Mouse (Mus musculus): ENCODE results near the gene Ncam1. TPM values are rescaled to one million over a fixed set of nuclear protein-coding genes. Genes with fewer than 3 reads are reported as not detected.

Gene Ncam1
- total and polyA plus RNA-seq, 2 experiments from 2014 or later: 517 to 524 TPM

GRCm38 (mm10) chr9:49738546-49738945 lies 60.2 kb downstream of the Ncam1 start:
- H3K36me3 ChIP-seq (ENCODE audit: insufficient read depth): no peaks in the 10 kb centered on the region
- peak; percentile 53; the same call in 1 of the 2 replicates for ATAC-seq
- no peak overlapping the region for H3K4me3 ChIP-seq (ENCODE audit: low read depth, low read length)
- no peaks in the 10 kb centered on the region for H3K9me3 ChIP-seq (ENCODE audit: low read length)
- H3K27me3 ChIP-seq (ENCODE audit: insufficient read depth, low read length): no peaks in the 10 kb centered on the region
- H3K9ac ChIP-seq: no peak overlapping the region
- no peak for DNase-seq
- TF ChIP-seq CTCF (IDR thresholded peaks at IDR 0.05; ENCODE audit: low read depth): no peak
- H3K4me1 ChIP-seq (ENCODE audit: insufficient read depth): no peaks in the 10 kb centered on the region
- no peak overlapping the region for H3K27ac ChIP-seq (ENCODE audit: low read depth, low read length)
- 18% methylated on average over 1 of the region's 1 CpGs for WGBS
- no peak overlapping the region for H3K4me2 ChIP-seq (ENCODE audit: low read depth)

- Histone ChIP-seq H3K9me3 (ENCODE audit: low read length) (no peaks in the 10 kb centered on the region), H3K4me2 (ENCODE audit: low read depth) (no peak overlapping the region), H3K4me1 (ENCODE audit: insufficient read depth) (no peaks in the 10 kb centered on the region), H3K4me3 (ENCODE audit: low read depth, low read length) (no peak overlapping the region), H3K27ac (ENCODE audit: low read depth, low read length) (no peak overlapping the region), H3K36me3 (ENCODE audit: insufficient read depth) (no peaks in the 10 kb centered on the region), H3K9ac (no peak overlapping the region), H3K27me3 (ENCODE audit: insufficient read depth, low read length) (no peaks in the 10 kb centered on the region)
- no peak for TF ChIP-seq CTCF (IDR thresholded peaks at IDR 0.05; ENCODE audit: low read depth)
- DNase-seq (no peak), ATAC-seq (no peak)
- WGBS: 81% methylated on average over 6 of the region's 6 CpGs
Observed at GRCm38 (mm10) chr9:49737166-49737565, 61.6 kb downstream of the Ncam1 start.

GRCm38 (mm10) chr9:49734348-49735007 lies 64.2 kb downstream of the Ncam1 start:
- no peak overlapping the region for H3K27ac ChIP-seq (ENCODE audit: low read depth, low read length)

DNA sequence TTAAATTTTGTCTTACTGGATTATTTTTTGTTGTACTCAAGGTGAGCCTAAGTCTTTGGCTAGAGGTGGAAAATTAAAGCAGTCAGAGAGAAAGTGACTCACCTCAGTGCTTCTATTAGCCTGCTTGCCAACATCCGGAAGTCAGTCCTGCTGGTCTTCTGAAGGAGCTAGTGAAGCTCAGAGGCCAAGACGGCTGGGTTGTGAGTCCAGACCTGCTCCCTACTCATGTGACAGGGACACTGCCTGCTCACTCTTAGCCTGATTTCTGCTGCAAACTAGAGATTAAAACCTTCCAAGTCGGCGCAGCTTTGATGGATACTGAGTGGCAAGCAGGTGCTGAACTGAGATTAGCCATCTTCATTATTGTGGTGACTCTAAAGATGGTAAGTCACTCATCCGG lies 65.0 kb downstream of the Ncam1 start:
- H3K4me3 ChIP-seq (ENCODE audit: low read depth, low read length): no peak overlapping the region
- H3K9ac ChIP-seq: no peak overlapping the region
- no peaks in the 10 kb centered on the region for H3K9me3 ChIP-seq (ENCODE audit: low read length)
- no peaks in the 10 kb centered on the region for H3K27me3 ChIP-seq (ENCODE audit: insufficient read depth, low read length)
- DNase-seq (no peak), ATAC-seq (no peak)
- TF ChIP-seq CTCF (IDR thresholded peaks at IDR 0.05; ENCODE audit: low read depth): no peak
- 0 out of 2 replicates have a peak, but pooled peaks cover 5% of the 10 kb centered on the region for H3K4me1 ChIP-seq (ENCODE audit: insufficient read depth)
- no peaks in the 10 kb centered on the region for H3K36me3 ChIP-seq (ENCODE audit: insufficient read depth)
- no peak overlapping the region for H3K4me2 ChIP-seq (ENCODE audit: low read depth)
- 89% methylated on average over 5 of the region's 5 CpGs for WGBS
- no peak overlapping the region for H3K27ac ChIP-seq (ENCODE audit: low read depth, low read length)

More at GRCm38 (mm10) chr9:49734348-49735007, 64.2 kb downstream of the Ncam1 start:
- Histone ChIP-seq H3K4me3 (ENCODE audit: low read depth, low read length) (no peak overlapping the region), H3K4me2 (ENCODE audit: low read depth) (no peak overlapping the region), H3K9ac (no peak overlapping the region), H3K9me3 (ENCODE audit: low read length) (no peaks in the 10 kb centered on the region), H3K36me3 (ENCODE audit: insufficient read depth) (no peaks in the 10 kb centered on the region), H3K27me3 (ENCODE audit: insufficient read depth, low read length) (no peaks in the 10 kb centered on the region), H3K4me1 (ENCODE audit: insufficient read depth) (0 out of 2 replicates have a peak, but pooled peaks cover 2% of the 10 kb centered on the region)
- TF ChIP-seq CTCF (IDR thresholded peaks at IDR 0.05; ENCODE audit: low read depth): no peak
- WGBS: 88% methylated on average over 7 of the region's 7 CpGs
- ATAC-seq: no peak
- no peak for DNase-seq

DNA sequence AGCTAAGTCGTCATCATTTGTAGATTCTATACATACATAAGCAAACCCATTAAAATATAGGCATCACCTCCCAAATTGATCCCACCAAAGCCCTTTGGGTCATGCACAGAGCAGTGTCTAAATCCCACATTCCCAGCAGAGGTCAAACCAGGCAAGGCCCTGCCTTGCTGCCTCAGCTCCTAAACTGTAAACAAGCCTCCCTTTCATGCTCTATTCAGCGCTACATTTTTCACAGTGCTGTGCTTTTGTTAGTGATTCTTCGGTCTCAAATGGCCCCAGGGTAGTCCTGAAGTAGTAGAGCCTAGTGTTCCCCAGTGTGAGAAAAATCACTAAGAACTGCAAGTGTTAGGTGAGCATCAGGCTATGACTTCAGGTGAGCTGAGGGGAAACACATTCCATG lies 69.2 kb downstream of the Ncam1 start:
- H3K4me3 ChIP-seq (ENCODE audit: low read depth, low read length): no peak overlapping the region
- H3K4me1 ChIP-seq (ENCODE audit: insufficient read depth): peaks cover 13% of the 10 kb centered on the region; the same call in 1 of the 2 replicates
- no peak overlapping the region for H3K27ac ChIP-seq (ENCODE audit: low read depth, low read length)
- no peaks in the 10 kb centered on the region for H3K27me3 ChIP-seq (ENCODE audit: insufficient read depth, low read length)
- 45% methylated on average over 3 of the region's 3 CpGs for WGBS
- no peak overlapping the region for H3K9ac ChIP-seq
- no peaks in the 10 kb centered on the region for H3K36me3 ChIP-seq (ENCODE audit: insufficient read depth)
- ATAC-seq (no peak), DNase-seq (no peak)
- H3K4me2 ChIP-seq (ENCODE audit: low read depth): no peak overlapping the region
- no peaks in the 10 kb centered on the region for H3K9me3 ChIP-seq (ENCODE audit: low read length)
- TF ChIP-seq CTCF (IDR thresholded peaks at IDR 0.05; ENCODE audit: low read depth): no peak

- no peak overlapping the region for H3K9ac ChIP-seq
- H3K4me2 ChIP-seq (ENCODE audit: low read depth): 0 out of 2 replicates have a peak overlapping the region, but pooled peaks have one; percentile 11
- no peak for TF ChIP-seq CTCF (IDR thresholded peaks at IDR 0.05; ENCODE audit: low read depth)
- ATAC-seq (peak; percentile 62), DNase-seq (peak; percentile 35)
- peaks cover 13% of the 10 kb centered on the region; the same call in 1 of the 2 replicates for H3K4me1 ChIP-seq (ENCODE audit: insufficient read depth)
- no peaks in the 10 kb centered on the region for H3K9me3 ChIP-seq (ENCODE audit: low read length)
- H3K27me3 ChIP-seq (ENCODE audit: insufficient read depth, low read length): no peaks in the 10 kb centered on the region
- H3K4me3 ChIP-seq (ENCODE audit: low read depth, low read length): no peak overlapping the region
- H3K27ac ChIP-seq (ENCODE audit: low read depth, low read length): 0 out of 2 replicates have a peak overlapping the region, but pooled peaks have one; percentile 17
- H3K36me3 ChIP-seq (ENCODE audit: insufficient read depth): no peaks in the 10 kb centered on the region
- 32% methylated on average over 8 of the region's 8 CpGs for WGBS
Observed at GRCm38 (mm10) chr9:49728211-49728610, 70.5 kb downstream of the Ncam1 start.

GRCm38 (mm10) chr9:49722765-49723164 lies 76.0 kb downstream of the Ncam1 start:
- H3K27ac ChIP-seq (ENCODE audit: low read depth, low read length): 0 out of 2 replicates have a peak overlapping the region, but pooled peaks have one; percentile 24
- TF ChIP-seq CTCF (IDR thresholded peaks at IDR 0.05; ENCODE audit: low read depth): no peak
- ATAC-seq: peak; percentile 66

More at GRCm38 (mm10) chr9:49722765-49723164, 76.0 kb downstream of the Ncam1 start:
- Histone ChIP-seq H3K9me3 (ENCODE audit: low read length) (no peaks in the 10 kb centered on the region), H3K4me3 (ENCODE audit: low read depth, low read length) (no peak overlapping the region), H3K4me2 (ENCODE audit: low read depth) (no peak overlapping the region), H3K27me3 (ENCODE audit: insufficient read depth, low read length) (no peaks in the 10 kb centered on the region), H3K36me3 (ENCODE audit: insufficient read depth) (no peaks in the 10 kb centered on the region), H3K9ac (no peak overlapping the region), H3K4me1 (ENCODE audit: insufficient read depth) (peaks cover 5% of the 10 kb centered on the region; the same call in 1 of the 2 replicates)
- peak; percentile 31 for DNase-seq
- WGBS: 53% methylated on average over 5 of the region's 5 CpGs
